Mouse (Mus musculus): ENCODE results near the gene Il18bp. TPM values are rescaled to one million over a fixed set of nuclear protein-coding genes. Genes with fewer than 3 reads are reported as not detected.

Gene Il18bp
- total RNA-seq (2014; rRNA removed; ENCODE audit: low replicate concordance), result 0.76 and 4.6 TPM in 2 replicates
- polyA plus RNA-seq (2015; fragmentation: Nextera tagmentation; extraction: Ambion mirVana), result 2.3 and 2.4 TPM in 2 replicates

DNA sequence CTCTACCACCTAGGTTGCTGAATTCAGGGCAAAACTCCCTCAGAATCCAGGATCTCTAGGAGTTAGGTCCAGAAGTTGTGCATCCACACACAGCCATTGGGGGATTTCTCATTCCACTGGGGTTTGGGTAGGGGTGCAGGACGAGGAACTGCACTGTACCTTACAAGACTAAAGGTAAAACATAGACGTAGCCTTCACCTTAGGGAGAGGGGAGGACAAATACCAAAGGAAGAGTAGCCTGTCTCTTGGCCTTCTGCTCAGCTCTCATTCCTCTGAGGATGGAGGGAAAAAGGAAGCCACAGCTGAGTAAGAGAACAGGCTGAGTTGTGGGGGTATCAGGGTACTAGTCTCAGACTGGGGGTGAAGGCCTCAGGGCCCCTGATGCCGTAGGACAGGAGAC lies at the start of gene Il18bp:
Gene Il18bp (minus strand): TSS at position 101 of the 400 bp plus-strand sequence.
- Histone ChIP-seq H3K36me3 (replicated peaks; ENCODE audit: control insufficient read depth, insufficient read depth, low read length) (peaks cover 51% of the 10 kb centered on the region), H3K4me3 (ENCODE audit: low read depth, low read length) (peak within 1 kb of the TSS; percentile 4; the same call in 1 of the 2 replicates), H3K4me1 (ENCODE audit: control insufficient read depth, insufficient read depth) (peaks cover 15% of the 10 kb centered on the region; the same call in 1 of the 2 replicates), H3K27ac (ENCODE audit: low read depth) (peak within 1 kb of the TSS; percentile 78), H3K9ac (replicated peaks; ENCODE audit: low read depth, low read length) (0 out of 2 replicates have a peak within 1 kb of the TSS, but pooled peaks have one; percentile 9), H3K9me3 (replicated peaks; ENCODE audit: control insufficient read depth, low read length) (no peaks in the 10 kb centered on the region), H3K4me2 (ENCODE audit: low read depth, low read length) (peak within 1 kb of the TSS; percentile 41), H3K27me3 (ENCODE audit: control insufficient read depth, insufficient read depth, low read length) (no peaks in the 10 kb centered on the region)
- DNase-seq (ENCODE audit: low spot score) (no peak), ATAC-seq (ENCODE audit: insufficient read depth, low read depth) (no peak)
- WGBS, result 88% methylated on average over 3 of the region's 3 CpGs
- TF ChIP-seq EP300 (IDR thresholded peaks at IDR 0.05; ENCODE audit: low read depth) (no peak), CTCF (IDR thresholded peaks at IDR 0.05; ENCODE audit: low read depth) (no peak)

DNA sequence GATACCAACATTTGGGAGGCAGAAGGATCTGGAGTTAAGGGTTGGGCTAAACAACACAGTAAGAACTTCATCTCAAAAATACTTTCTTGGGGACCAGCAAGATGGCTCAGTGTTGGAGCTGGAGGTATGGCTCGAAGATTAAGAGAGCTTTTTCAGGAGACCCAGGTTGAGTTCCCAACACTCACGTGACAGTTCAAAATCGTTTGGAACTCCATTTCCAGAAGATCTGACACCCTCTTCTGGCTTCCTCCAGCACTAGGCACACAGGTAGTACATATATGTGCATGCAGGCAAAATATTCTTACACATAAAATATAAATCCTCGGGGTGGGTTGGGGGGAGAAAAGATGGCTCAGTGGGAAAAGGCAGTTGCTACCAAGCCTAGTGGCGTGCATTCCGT lies 47.9 kb upstream of the Il18bp start:
- Histone ChIP-seq H3K4me3 (ENCODE audit: low read depth, low read length) (peak overlapping the region; percentile 76), H3K9me3 (replicated peaks; ENCODE audit: control insufficient read depth, low read length) (no peaks in the 10 kb centered on the region), H3K27me3 (ENCODE audit: control insufficient read depth, insufficient read depth, low read length) (no peaks in the 10 kb centered on the region), H3K4me1 (ENCODE audit: control insufficient read depth, insufficient read depth) (peaks cover 17% of the 10 kb centered on the region), H3K36me3 (replicated peaks; ENCODE audit: control insufficient read depth, insufficient read depth, low read length) (peaks cover 14% of the 10 kb centered on the region; the same call in 1 of the 2 replicates), H3K9ac (replicated peaks; ENCODE audit: low read depth, low read length) (peak overlapping the region; percentile 63; the same call in 1 of the 2 replicates), H3K27ac (ENCODE audit: low read depth) (no peak overlapping the region), H3K4me2 (ENCODE audit: low read depth, low read length) (peak overlapping the region; percentile 78)
- ATAC-seq (ENCODE audit: insufficient read depth, low read depth), result no peak
- WGBS, result 59% methylated on average over 6 of the region's 6 CpGs
- TF ChIP-seq CTCF (IDR thresholded peaks at IDR 0.05; ENCODE audit: low read depth) (no peak), EP300 (IDR thresholded peaks at IDR 0.05; ENCODE audit: low read depth) (no peak)
- DNase-seq (ENCODE audit: low spot score), result no peak

DNA sequence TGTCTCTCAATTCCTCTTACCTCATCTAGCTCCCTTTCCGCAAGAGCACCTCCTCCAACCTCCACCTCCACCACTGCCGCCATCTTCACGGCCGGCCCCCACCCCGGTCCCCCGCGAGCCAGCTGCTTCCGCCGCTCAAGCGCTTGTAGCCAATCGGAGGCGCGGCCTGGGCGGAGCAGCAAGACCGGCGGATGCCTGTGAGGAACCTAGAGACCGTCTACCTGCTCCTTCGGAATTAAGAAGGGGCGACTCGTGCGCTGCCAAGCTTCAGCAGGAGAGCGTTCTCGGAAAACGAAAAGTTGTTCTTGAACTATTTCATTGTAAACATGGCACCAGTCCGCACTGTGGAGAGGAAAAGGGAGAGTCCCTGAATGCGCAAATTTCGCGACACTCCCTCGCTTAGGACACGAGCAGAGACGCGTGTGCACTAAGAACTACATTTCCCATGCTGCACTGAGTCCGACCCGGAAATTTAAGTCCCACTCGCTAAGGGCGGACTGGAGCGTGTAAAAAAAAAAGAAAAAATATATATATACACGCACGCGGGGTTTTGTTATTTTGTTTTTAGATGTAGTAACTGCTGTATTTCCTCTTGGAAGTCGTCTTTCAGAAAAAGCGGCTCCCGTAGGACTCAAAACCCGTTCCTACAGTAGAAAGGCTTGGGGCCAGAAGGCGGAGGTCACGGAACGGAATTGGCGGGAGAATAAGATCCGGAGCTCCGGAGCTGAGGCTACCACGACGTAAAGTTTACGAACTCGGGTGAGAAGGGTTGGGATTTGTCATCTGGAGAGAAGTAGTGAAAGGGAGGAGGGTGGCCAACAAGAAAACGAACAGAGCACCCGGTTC lies 46.8 kb upstream of the Il18bp start, which contains the start of the genes Rnf121, Xndc1 and Xntrpc:
Gene Rnf121 (minus strand): TSS at position 424 of the 846 bp plus-strand sequence.
Gene Xndc1 (plus strand): TSS at position 466 of the 846 bp plus-strand sequence.
Gene Xntrpc (plus strand): TSS at position 668 of the 846 bp plus-strand sequence.
- TF ChIP-seq EP300 (IDR thresholded peaks at IDR 0.05; ENCODE audit: low read depth) (peak; percentile 70; the same call in 1 of the 2 replicates), CTCF (IDR thresholded peaks at IDR 0.05; ENCODE audit: low read depth) (no peak)
- H3K9ac ChIP-seq (replicated peaks; ENCODE audit: low read depth, low read length), result peak within 1 kb of the TSS; percentile 63
- peak within 1 kb of the TSS; percentile 77 for H3K27ac ChIP-seq (ENCODE audit: low read depth)
- WGBS, result under 1% methylated on average over 56 of the region's 56 CpGs
- H3K4me2 ChIP-seq (ENCODE audit: low read depth, low read length), result peak within 1 kb of the TSS; percentile 78
- H3K9me3 ChIP-seq (replicated peaks; ENCODE audit: control insufficient read depth, low read length), result no peaks in the 10 kb centered on the region
- peak; percentile 98 for ATAC-seq (ENCODE audit: insufficient read depth, low read depth)
- 0 out of 2 replicates have a peak, but pooled peaks cover 7% of the 10 kb centered on the region for H3K36me3 ChIP-seq (replicated peaks; ENCODE audit: control insufficient read depth, insufficient read depth, low read length)
- peak; percentile 94 for DNase-seq (ENCODE audit: low spot score)
- H3K4me1 ChIP-seq (ENCODE audit: control insufficient read depth, insufficient read depth), result peaks cover 17% of the 10 kb centered on the region
- H3K27me3 ChIP-seq (ENCODE audit: control insufficient read depth, insufficient read depth, low read length), result no peaks in the 10 kb centered on the region
- peak within 1 kb of the TSS; percentile 76 for H3K4me3 ChIP-seq (ENCODE audit: low read depth, low read length)

DNA sequence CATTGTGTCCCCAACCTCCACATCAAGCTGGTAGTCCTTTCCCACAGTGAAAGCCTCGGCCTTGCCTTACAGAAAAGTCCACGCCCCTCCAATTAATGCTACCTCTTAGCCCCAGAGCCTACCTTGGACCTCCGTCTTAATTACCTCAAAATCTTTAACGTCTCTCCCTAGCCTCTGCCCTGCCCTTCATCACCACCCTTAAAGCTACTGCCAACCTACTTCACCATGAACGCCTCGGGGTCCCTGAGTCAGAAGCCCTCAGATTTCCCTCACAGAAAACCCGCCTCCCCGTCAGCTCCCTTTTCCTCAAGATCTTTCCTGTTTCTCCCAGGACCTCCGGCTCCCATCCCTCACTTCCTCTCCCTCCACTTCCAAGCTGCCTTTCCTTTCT lies 46.2 kb upstream of the Il18bp start:
- ATAC-seq (ENCODE audit: insufficient read depth, low read depth) (no peak), DNase-seq (ENCODE audit: low spot score) (no peak)
- H3K4me2 ChIP-seq (ENCODE audit: low read depth, low read length), result peak overlapping the region; percentile 78
- H3K9me3 ChIP-seq (replicated peaks; ENCODE audit: control insufficient read depth, low read length), result no peaks in the 10 kb centered on the region
- peak overlapping the region; percentile 63 for H3K9ac ChIP-seq (replicated peaks; ENCODE audit: low read depth, low read length)
- WGBS, result under 1% methylated on average over 9 of the region's 9 CpGs
- H3K4me3 ChIP-seq (ENCODE audit: low read depth, low read length), result peak overlapping the region; percentile 76
- H3K36me3 ChIP-seq (replicated peaks; ENCODE audit: control insufficient read depth, insufficient read depth, low read length), result 0 out of 2 replicates have a peak, but pooled peaks cover 3% of the 10 kb centered on the region
- H3K27ac ChIP-seq (ENCODE audit: low read depth), result peak overlapping the region; percentile 77
- H3K27me3 ChIP-seq (ENCODE audit: control insufficient read depth, insufficient read depth, low read length), result no peaks in the 10 kb centered on the region
- peaks cover 17% of the 10 kb centered on the region for H3K4me1 ChIP-seq (ENCODE audit: control insufficient read depth, insufficient read depth)
- TF ChIP-seq EP300 (IDR thresholded peaks at IDR 0.05; ENCODE audit: low read depth), result no peak
- no peak for TF ChIP-seq CTCF (IDR thresholded peaks at IDR 0.05; ENCODE audit: low read depth)

DNA sequence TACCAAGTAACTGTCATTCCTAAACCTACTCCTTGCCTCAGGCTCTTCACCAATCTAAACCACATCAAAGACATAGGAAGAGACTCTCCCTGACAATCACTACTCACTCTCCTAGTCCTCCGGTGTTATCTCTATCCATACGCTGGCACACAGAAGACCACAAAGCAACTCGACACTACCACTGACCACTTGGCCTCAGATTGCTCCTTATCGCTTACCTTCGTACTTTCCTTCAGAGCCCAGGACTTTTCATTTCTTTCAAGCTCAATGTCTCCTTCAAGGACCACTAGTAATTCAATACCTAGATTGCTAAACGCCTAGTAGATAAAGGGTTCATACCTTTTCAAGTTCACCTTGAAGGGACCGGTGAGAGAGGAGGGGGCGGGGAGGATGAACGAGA lies 45.4 kb upstream of the Il18bp start:
- Histone ChIP-seq H3K4me1 (ENCODE audit: control insufficient read depth, insufficient read depth) (peaks cover 17% of the 10 kb centered on the region), H3K27me3 (ENCODE audit: control insufficient read depth, insufficient read depth, low read length) (no peaks in the 10 kb centered on the region), H3K27ac (ENCODE audit: low read depth) (no peak overlapping the region), H3K9ac (replicated peaks; ENCODE audit: low read depth, low read length) (no peak overlapping the region), H3K4me3 (ENCODE audit: low read depth, low read length) (peak overlapping the region; percentile 76), H3K4me2 (ENCODE audit: low read depth, low read length) (peak overlapping the region; percentile 78), H3K36me3 (replicated peaks; ENCODE audit: control insufficient read depth, insufficient read depth, low read length) (0 out of 2 replicates have a peak, but pooled peaks cover 6% of the 10 kb centered on the region), H3K9me3 (replicated peaks; ENCODE audit: control insufficient read depth, low read length) (no peaks in the 10 kb centered on the region)
- 46% methylated on average over 9 of the region's 9 CpGs for WGBS
- ATAC-seq (ENCODE audit: insufficient read depth, low read depth) (no peak), DNase-seq (ENCODE audit: low spot score) (no peak)
- TF ChIP-seq EP300 (IDR thresholded peaks at IDR 0.05; ENCODE audit: low read depth), result no peak
- no peak for TF ChIP-seq CTCF (IDR thresholded peaks at IDR 0.05; ENCODE audit: low read depth)

All from heart, postnatal 0 days (tissue).